Mouse (Mus musculus): Measurements from ENCODE around the gene Hbq1a. TPM values are rescaled to one million over a fixed set of nuclear protein-coding genes. Genes with fewer than 3 reads are reported as not detected.

Gene Hbq1a
- polyA plus RNA-seq, 1 experiment from 2014 or later: not detected

DNA sequence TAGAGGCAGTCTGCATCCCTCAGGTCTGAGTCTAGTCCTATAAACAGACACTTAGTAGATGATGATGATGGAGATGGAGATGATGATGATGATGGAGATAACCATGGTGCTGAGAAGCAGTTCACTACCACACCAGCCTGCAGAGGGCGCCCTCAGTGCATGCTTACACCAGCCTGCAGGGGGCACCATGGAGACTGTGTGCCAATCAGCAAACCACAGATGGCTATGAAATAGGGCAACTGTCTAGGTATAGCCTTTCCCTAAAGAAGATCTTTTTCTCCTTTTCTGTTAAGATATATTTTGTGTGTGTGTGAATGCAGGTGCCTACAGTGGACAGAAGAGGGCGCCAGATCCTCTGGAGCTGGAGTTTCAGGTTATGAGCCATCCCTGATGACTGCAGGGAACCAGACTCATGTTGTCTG is 42.9 kb downstream of the Hbq1a start:
- 15% methylated on average over 2 of the region's 2 CpGs for WGBS
- H3K9me3 ChIP-seq (replicated peaks): no peaks in the 10 kb centered on the region
- no peak overlapping the region for H3K4me3 ChIP-seq

DNA sequence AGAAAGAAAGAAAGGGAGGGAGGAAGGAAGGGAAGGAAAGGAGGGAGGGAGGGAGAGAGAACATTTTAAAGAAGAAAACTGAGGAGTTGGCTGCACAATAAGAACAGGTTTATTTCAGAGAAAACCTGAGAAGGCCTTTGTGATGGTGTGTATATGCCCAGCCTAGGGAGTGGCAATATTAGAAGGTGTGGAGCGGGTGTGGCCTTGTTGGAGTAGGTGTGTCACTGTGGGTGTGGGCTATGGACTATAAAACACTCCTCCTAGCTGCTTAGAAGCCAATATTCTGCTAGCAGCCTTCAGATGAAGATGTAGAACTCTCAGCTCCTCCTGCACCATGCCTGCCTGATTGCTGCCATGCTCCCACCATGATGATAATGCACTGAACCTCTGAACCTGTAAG is 43.5 kb downstream of the Hbq1a start:
- no peak overlapping the region for H3K27ac ChIP-seq (replicated peaks)
- DNase-seq (ENCODE audit: low spot score): no peak
- H3K9me3 ChIP-seq (replicated peaks): no peaks in the 10 kb centered on the region
- H3K4me3 ChIP-seq: no peak overlapping the region
- 0 out of 2 replicates have a peak, but pooled peaks cover 5% of the 10 kb centered on the region for H3K27me3 ChIP-seq (ENCODE audit: low read depth, poor library complexity, severe bottlenecking)
- H3K36me3 ChIP-seq: no peaks in the 10 kb centered on the region
- peaks cover 23% of the 10 kb centered on the region for H3K4me1 ChIP-seq
- 94% methylated on average over 1 of the region's 1 CpGs for WGBS

More for the DNA sequence above, 42.9 kb downstream of the Hbq1a start:
- DNase-seq (ENCODE audit: low spot score): peak; percentile 21
- H3K4me1 ChIP-seq: peaks cover 17% of the 10 kb centered on the region
- no peaks in the 10 kb centered on the region for H3K36me3 ChIP-seq
- H3K27me3 ChIP-seq (ENCODE audit: low read depth, poor library complexity, severe bottlenecking): 0 out of 2 replicates have a peak, but pooled peaks cover 5% of the 10 kb centered on the region
- no peak overlapping the region for H3K27ac ChIP-seq (replicated peaks)

DNA sequence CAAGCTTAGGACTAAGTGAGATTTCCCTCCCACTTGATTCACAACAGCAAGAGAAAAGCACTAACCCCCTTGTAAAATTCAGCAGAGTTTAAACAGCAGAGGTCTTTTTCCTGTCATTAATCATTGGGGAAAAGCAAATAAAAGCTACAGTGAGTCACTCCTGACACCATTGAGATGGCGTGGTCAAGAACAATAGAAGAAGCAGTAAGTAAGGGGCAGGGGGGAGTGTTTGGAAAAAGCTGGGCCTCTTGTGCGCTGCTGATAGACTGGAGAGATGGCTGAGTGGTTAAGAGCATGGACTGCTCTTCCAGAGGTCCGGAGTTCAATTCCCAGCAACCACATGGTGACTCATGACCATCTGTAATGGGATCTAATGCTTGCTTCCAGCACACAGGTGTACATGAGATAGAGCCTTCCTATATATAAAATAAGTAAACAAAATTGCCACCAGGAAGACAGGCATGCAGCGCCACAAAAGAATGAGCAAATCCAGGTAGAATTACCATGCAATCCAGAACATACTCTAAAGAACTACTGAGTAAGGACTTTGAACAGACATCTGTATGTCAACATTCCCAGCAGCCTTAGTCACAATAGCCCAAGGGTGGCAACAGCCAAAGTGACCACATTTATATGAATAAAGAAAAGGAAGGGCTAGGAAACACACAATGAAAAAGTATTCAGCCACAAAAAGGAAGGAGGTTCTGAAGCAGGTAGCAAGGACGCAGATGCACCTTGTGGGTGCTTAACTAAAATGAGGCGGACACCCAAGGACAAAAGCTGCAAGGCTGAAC is 45.8 kb downstream of the Hbq1a start:
- H3K4me1 ChIP-seq: peaks cover 44% of the 10 kb centered on the region
- no peak overlapping the region for H3K4me3 ChIP-seq
- H3K9me3 ChIP-seq (replicated peaks): no peaks in the 10 kb centered on the region
- peaks cover 11% of the 10 kb centered on the region for H3K36me3 ChIP-seq
- no peak overlapping the region for H3K27ac ChIP-seq (replicated peaks)
- H3K27me3 ChIP-seq (ENCODE audit: low read depth, poor library complexity, severe bottlenecking): 0 out of 2 replicates have a peak, but pooled peaks cover 5% of the 10 kb centered on the region
- DNase-seq (ENCODE audit: low spot score): no peak
- 80% methylated on average over 6 of the region's 6 CpGs for WGBS

DNA sequence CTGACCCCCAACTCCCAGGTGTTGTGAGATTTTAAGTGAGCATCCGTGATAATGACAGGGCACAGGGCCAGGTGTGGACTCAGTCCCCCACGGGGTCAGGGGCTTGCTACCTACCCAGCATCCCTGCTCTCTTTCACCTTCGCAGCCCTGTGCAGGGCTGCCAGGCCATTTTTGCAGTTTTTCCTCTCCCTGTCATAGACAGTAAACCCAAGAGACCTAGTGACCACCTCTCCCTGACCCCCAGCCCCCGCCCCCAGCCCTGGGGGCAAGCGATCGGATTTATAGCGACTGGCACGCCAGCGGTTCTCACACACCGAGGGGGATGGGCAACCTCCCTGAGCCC is 47.4 kb downstream of the Hbq1a start:
- Histone ChIP-seq H3K4me1 (peaks cover 43% of the 10 kb centered on the region), H3K36me3 (peaks cover 27% of the 10 kb centered on the region), H3K9me3 (replicated peaks) (no peaks in the 10 kb centered on the region), H3K27ac (replicated peaks) (peak overlapping the region; percentile 99), H3K27me3 (ENCODE audit: low read depth, poor library complexity, severe bottlenecking) (0 out of 2 replicates have a peak, but pooled peaks cover 5% of the 10 kb centered on the region), H3K4me3 (peak overlapping the region; percentile 97)
- whole genome bisulfite sequencing: 3% methylated on average over 10 of the region's 10 CpGs
- no peak for DNase-seq (ENCODE audit: low spot score)

DNA sequence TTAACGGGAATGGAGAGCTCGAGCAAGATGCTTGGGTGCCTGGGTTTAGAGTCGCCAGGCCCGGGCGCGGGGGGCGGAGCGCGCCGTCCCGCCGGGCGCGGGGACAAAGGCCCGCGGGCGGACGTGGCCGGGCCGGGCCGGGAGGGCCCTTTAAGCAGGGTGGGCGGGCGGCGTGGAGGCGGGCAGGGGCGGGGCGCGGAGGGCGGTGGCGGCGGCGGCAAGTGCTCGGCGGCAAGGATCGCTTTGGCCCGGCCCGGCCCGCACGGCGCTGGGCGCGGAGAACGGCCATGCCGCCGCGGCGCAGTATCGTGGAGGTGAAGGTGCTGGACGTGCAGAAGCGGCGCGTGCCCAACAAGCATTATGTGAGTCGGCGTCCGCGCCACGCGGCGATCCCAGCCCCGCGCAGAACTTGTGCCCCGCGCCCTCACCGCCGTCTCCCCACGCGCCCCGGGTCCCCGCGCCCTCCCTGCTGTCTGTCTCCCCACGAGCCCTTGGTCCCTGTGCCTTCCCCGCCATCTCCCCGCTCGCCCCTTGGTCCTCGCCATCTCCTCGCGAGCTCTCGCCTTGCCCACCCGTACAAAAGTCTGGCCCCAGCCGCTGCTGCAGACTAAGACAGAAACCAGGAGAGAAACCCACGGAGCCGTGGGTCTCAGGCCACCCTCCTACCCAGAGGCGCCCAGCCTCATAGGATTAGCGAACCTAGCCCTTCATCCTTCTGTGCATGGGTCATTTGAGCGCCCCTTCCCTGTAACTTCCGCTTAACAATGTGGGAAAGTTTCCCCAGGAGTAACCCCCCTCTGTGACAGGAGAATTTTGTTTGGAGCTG is 48.0 kb downstream of the Hbq1a start, which contains the start of gene Sh3pxd2b:
Gene Sh3pxd2b, plus strand, starts transcription at position 214 of the 826 bp plus-strand sequence.
- WGBS: under 1% methylated on average over 85 of the region's 86 CpGs
- Histone ChIP-seq H3K4me1 (peaks cover 43% of the 10 kb centered on the region), H3K27me3 (ENCODE audit: low read depth, poor library complexity, severe bottlenecking) (0 out of 2 replicates have a peak, but pooled peaks cover 5% of the 10 kb centered on the region), H3K4me3 (peak within 1 kb of the TSS; percentile 97), H3K36me3 (peaks cover 33% of the 10 kb centered on the region), H3K27ac (replicated peaks) (peak within 1 kb of the TSS; percentile 99), H3K9me3 (replicated peaks) (no peaks in the 10 kb centered on the region)
- peak; percentile 78 for DNase-seq (ENCODE audit: low spot score)

DNA sequence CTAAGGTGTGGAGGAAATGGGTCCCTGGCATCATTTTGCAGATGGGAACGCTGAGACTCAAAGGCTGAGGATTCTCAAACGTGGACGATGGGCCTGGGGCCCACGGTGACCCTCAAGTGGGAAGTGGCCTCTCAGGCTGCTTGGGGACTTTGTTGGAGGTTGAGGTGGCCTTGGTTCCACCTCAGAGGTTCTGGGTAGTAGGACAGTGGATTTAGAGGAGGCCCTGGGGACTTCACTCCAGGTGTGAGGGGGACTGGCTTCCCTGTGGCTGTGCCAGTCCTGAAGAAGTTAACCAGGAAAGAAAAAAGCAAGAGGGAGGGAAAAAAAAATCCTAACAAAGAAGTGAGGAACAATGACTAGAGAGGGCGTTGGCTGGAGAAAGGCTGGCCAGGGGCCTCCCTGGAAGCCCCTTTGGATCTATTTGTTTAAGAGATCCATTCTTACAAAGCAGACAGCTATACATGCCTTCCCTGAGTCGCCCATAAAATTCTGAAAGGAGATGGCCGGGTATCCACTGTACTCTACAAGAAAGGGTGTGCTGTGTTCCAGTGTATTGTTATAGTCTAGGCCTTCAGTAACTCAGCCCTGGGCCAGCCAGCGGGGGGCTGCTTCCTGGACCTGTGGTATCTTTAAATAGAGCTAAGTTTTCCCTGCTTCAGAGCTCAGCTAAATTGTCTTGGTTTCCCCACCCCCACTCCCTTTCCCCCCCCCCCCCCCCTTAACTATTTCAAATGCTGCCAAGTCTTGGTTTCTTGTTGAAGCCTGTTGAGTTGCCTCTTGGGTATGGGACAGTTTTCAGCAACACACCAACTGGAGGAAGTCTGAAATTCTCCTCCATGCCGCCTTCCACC is 48.8 kb downstream of the Hbq1a start:
- no peaks in the 10 kb centered on the region for H3K9me3 ChIP-seq (replicated peaks)
- H3K4me1 ChIP-seq: peaks cover 43% of the 10 kb centered on the region
- peak overlapping the region; percentile 99 for H3K27ac ChIP-seq (replicated peaks)
- peaks cover 41% of the 10 kb centered on the region for H3K36me3 ChIP-seq
- peak; percentile 49 for DNase-seq (ENCODE audit: low spot score)
- H3K27me3 ChIP-seq (ENCODE audit: low read depth, poor library complexity, severe bottlenecking): 0 out of 2 replicates have a peak, but pooled peaks cover 5% of the 10 kb centered on the region
- 25% methylated on average over 9 of the region's 9 CpGs for WGBS
- peak overlapping the region; percentile 97 for H3K4me3 ChIP-seq

DNA sequence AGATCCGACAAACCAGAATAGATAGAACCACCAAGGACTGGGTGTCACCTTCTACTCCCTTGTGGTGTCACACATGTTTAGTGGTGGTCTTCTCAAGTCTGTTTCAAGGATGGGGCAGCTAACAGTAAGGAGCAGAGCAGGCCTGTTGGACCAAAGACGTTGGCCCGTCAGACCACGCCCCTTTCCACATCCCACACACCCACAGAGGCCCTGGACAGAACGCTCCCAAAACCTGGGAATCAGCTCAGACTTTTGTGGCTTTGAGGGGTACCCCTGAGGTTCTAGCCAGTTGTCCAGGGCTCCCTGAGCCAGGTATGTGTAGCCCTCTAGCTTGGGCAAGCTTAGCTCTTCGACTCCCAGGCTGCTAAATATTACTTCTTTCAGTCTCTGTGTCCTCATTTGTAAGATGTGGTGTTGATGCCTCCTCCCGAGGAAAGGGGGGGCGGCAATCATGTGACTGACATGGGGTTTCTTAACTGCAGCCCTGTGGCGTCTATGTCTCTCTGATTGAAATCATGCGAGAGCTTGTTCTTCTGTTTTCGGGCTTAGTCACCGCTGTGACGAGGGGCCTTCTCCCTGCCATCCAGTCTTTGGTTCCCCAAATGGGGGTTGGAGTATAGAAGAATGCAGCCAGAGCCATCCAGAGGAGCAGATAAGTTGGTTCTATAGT is 49.5 kb downstream of the Hbq1a start:
- Histone ChIP-seq H3K9me3 (replicated peaks) (no peaks in the 10 kb centered on the region), H3K27ac (replicated peaks) (peak overlapping the region; percentile 99), H3K27me3 (ENCODE audit: low read depth, poor library complexity, severe bottlenecking) (0 out of 2 replicates have a peak, but pooled peaks cover 5% of the 10 kb centered on the region), H3K4me3 (peak overlapping the region; percentile 97), H3K4me1 (peaks cover 43% of the 10 kb centered on the region), H3K36me3 (peaks cover 49% of the 10 kb centered on the region)
- 86% methylated on average over 13 of the region's 13 CpGs for WGBS
- no peak for DNase-seq (ENCODE audit: low spot score)

Other genes starting within 250 kb of the Hbq1a start
- 0.05 TPM in 1 of 2 replicates, not detected in the other for gene Il9r, start 99.8 kb upstream of the Hbq1a start, polyA plus RNA-seq (2016; fragmentation: Nextera tagmentation; extraction: Ambion mirVana)
- gene Snrnp25, start 94.7 kb upstream of the Hbq1a start, polyA plus RNA-seq (2016; fragmentation: Nextera tagmentation; extraction: Ambion mirVana): 94.7 and 107 TPM in 2 replicates
- 25.1 and 26.2 TPM in 2 replicates for gene Rhbdf1, start 77.8 kb upstream of the Hbq1a start, polyA plus RNA-seq (2016; fragmentation: Nextera tagmentation; extraction: Ambion mirVana)
- gene Mpg, start 73.6 kb upstream of the Hbq1a start, polyA plus RNA-seq (2016; fragmentation: Nextera tagmentation; extraction: Ambion mirVana): 30.6 and 32.0 TPM in 2 replicates
- 42.6 and 45.3 TPM in 2 replicates for gene Nprl3, start 32.4 kb upstream of the Hbq1a start, polyA plus RNA-seq (2016; fragmentation: Nextera tagmentation; extraction: Ambion mirVana)
- 2,848 and 3,100 TPM in 2 replicates for gene Hba-x, start 23.7 kb upstream of the Hbq1a start, polyA plus RNA-seq (2016; fragmentation: Nextera tagmentation; extraction: Ambion mirVana)
- gene Hba-a1, start 16.6 kb upstream of the Hbq1a start, polyA plus RNA-seq (2016; fragmentation: Nextera tagmentation; extraction: Ambion mirVana): 2,199 and 2,239 TPM in 2 replicates
- 5.8 and 6.6 TPM in 2 replicates for gene Hbq1b, start 13.1 kb upstream of the Hbq1a start, polyA plus RNA-seq (2016; fragmentation: Nextera tagmentation; extraction: Ambion mirVana)
- 3,984 and 4,102 TPM in 2 replicates for gene Hba-a2, start 3.6 kb upstream of the Hbq1a start, polyA plus RNA-seq (2016; fragmentation: Nextera tagmentation; extraction: Ambion mirVana)
- 25.7 and 32.7 TPM in 2 replicates for gene Sh3pxd2b, start 47.8 kb downstream of the Hbq1a start, polyA plus RNA-seq (2016; fragmentation: Nextera tagmentation; extraction: Ambion mirVana)
- 60.9 and 62.3 TPM in 2 replicates for gene Ubtd2, start 155.3 kb downstream of the Hbq1a start, polyA plus RNA-seq (2016; fragmentation: Nextera tagmentation; extraction: Ambion mirVana)
- gene Efcab9, start 232.0 kb downstream of the Hbq1a start, polyA plus RNA-seq (2016; fragmentation: Nextera tagmentation; extraction: Ambion mirVana): 0.32 TPM in 1 of 2 replicates, not detected in the other
- 1.5 and 2.1 TPM in 2 replicates for gene Stk10, start 233.2 kb downstream of the Hbq1a start, polyA plus RNA-seq (2016; fragmentation: Nextera tagmentation; extraction: Ambion mirVana)

Data from midbrain, embryonic 10.5 days (tissue).